Comparison of ENCODE assay signal across 21 mouse cellular contexts in genomic region chr13:102992680-102993423, GRCm38 (mm10).
"Had no signal": no experiment of that assay in that cellular context is flagged by ENCODE, and none has a peak within 500 bp of the region (broad histone marks: within the 10 kb centered on the region; RNA-seq: fewer than 3 reads in every experiment).

No protein-coding gene starts in this region.

- H3K9ac ChIP-seq: liver, embryonic 13.5 days; liver, embryonic 15.5 days; liver, postnatal 0 days; lung, embryonic 15.5 days; midbrain, embryonic 13.5 days; neural tube, embryonic 12.5 days had no signal

- H3K4me1 ChIP-seq: liver, embryonic 13.5 days; liver, embryonic 15.5 days; lung, embryonic 15.5 days; megakaryocyte, embryonic 14.5 days; neural tube, embryonic 12.5 days had no signal

- H3K4me2 ChIP-seq: liver, embryonic 11.5 days; liver, embryonic 13.5 days; liver, embryonic 15.5 days; lung, embryonic 15.5 days; midbrain, embryonic 13.5 days; neural tube, embryonic 12.5 days had no signal

- H3K9me3 ChIP-seq: liver, embryonic 13.5 days; liver, embryonic 15.5 days; lung, embryonic 15.5 days; megakaryocyte, embryonic 14.5 days; midbrain, embryonic 13.5 days; neural tube, embryonic 12.5 days had no signal

- H3K27ac ChIP-seq: liver, embryonic 13.5 days; liver, embryonic 15.5 days; lung, embryonic 15.5 days; macrophage; midbrain, embryonic 13.5 days; neural tube, embryonic 12.5 days had no signal

- DNase-seq: liver, embryonic 13.5 days; liver, postnatal 0 days; lung, adult 2 months; lung, postnatal 14 days; lung, postnatal 36 days; retina, postnatal 1 day; right cerebral cortex, adult 18-20 months; right cerebral cortex, postnatal 25 days; right cerebral cortex, postnatal 4 days; spleen, adult 18-20 months; thymus, adult 18-20 months; thymus, postnatal 14 days; thymus, postnatal 36 days had no signal

- H3K36me3 ChIP-seq: liver, embryonic 13.5 days; liver, embryonic 15.5 days; lung, embryonic 15.5 days; midbrain, embryonic 13.5 days; neural tube, embryonic 12.5 days had no signal

- H3K4me3 ChIP-seq: liver, embryonic 13.5 days; liver, embryonic 15.5 days; lung, embryonic 15.5 days; megakaryocyte, embryonic 14.5 days; midbrain, embryonic 13.5 days; neural tube, embryonic 12.5 days had no signal

- H3K27me3 ChIP-seq: liver, embryonic 13.5 days; liver, embryonic 15.5 days; lung, embryonic 15.5 days; megakaryocyte, embryonic 14.5 days; midbrain, embryonic 13.5 days; neural tube, embryonic 12.5 days had no signal

- ATAC-seq: liver, postnatal 0 days; lung, postnatal 0 days had no signal
